Mouse (Mus musculus) stomach, embryonic 15.5 days (tissue): ENCODE results near the gene Calcoco2. TPM values are rescaled to one million over a fixed set of nuclear protein-coding genes. Genes with fewer than 3 reads are reported as not detected.
"Not testable (repeated sequence)": the region's sequence is repeated elsewhere in the genome, so short reads cannot be mapped to it uniquely, and the experiment has no call there.

Experiments used
- ATAC-seq: fragments of 200-750 bp; cut with Nextera tagmentation; 2 replicates; pipeline ENCODE4 v1.8.0; 2017; ENCODE audit warnings: low read depth, moderate number of reproducible peaks, moderate TSS enrichment; ENCODE audit not compliant: insufficient read depth, low FRiP score
- H3K27ac ChIP-seq: fragments of 300-500 bp; sonication (generic); 2 replicates; pipeline ENCODE4 v1.5.1; 2015; ENCODE audit warnings: mild to moderate bottlenecking, inconsistent platforms
- H3K27me3 ChIP-seq: fragments of 300-500 bp; sonication (generic); replicated peaks from 2 replicates; pipeline ENCODE4 v1.6.1; 2015; ENCODE audit warnings: inconsistent platforms
- H3K36me3 ChIP-seq: fragments of 300-500 bp; sonication (generic); 2 replicates; pipeline ENCODE4 v1.6.1; 2015; ENCODE audit warnings: inconsistent platforms
- H3K4me1 ChIP-seq: fragments of 300-500 bp; sonication (generic); 2 replicates; pipeline ENCODE4 v1.6.1; 2015; ENCODE audit warnings: inconsistent platforms
- H3K4me2 ChIP-seq: fragments of 300-500 bp; sonication (generic); 2 replicates; pipeline ENCODE4 v1.6.1; 2015; ENCODE audit warnings: mild to moderate bottlenecking, inconsistent platforms
- H3K4me3 ChIP-seq: fragments of 300-500 bp; sonication (generic); replicated peaks from 2 replicates; pipeline ENCODE4 v1.5.1; 2015; ENCODE audit warnings: inconsistent platforms
- H3K9ac ChIP-seq: fragments of 300-500 bp; sonication (generic); 2 replicates; pipeline ENCODE4 v1.6.1; 2015; ENCODE audit warnings: inconsistent platforms
- H3K9me3 ChIP-seq: fragments of 300-500 bp; sonication (generic); 2 replicates; pipeline ENCODE4 v1.6.1; 2016; ENCODE audit warnings: inconsistent platforms
- WGBS: fragments of 180-500 bp; shearing (Covaris S2); methylation state at CpG from one replicate; pipeline ENCODE4 v1.1.7; 2015; 5-methylcytosine and 5-hydroxymethylcytosine counted together
- polyA plus RNA-seq: library from polyadenylated mRNA; unstranded; fragments of >200 nt; fragmentation: Nextera tagmentation; extraction: Ambion mirVana; gene quantifications from 2 replicates; pipeline ENCODE4 v1.2.1, GENCODE M21; 2015

Calcoco2 gene
- polyA plus RNA-seq, 1 experiment from 2014 or later, result 0.13 TPM

DNA sequence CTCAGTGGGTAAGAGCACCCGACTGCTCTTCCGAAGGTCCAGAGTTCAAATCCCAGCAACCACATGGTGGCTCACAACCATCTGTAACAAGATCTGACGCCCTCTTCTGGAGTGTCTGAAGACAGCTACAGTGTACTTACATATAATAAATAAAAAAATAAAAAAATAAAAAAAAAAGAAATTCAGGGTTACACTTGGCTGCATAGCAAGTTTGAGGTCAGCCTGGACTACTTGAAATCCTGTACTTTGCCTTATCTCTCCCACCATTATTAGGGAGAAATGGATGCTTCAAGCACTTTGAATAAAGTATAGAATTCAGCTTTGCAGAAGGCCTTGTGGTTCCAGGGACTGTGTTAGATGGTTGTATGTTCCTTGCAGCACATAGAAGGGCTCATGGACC is 5.2 kb upstream of the Calcoco2 start:
- not testable (repeated sequence) for ATAC-seq, H3K36me3 ChIP-seq, H3K27me3 ChIP-seq, H3K9ac ChIP-seq, H3K4me1 ChIP-seq, H3K4me2 ChIP-seq, H3K4me3 ChIP-seq, H3K27ac ChIP-seq, H3K9me3 ChIP-seq
- 66% methylated on average over 3 of the region's 3 CpGs for WGBS

DNA sequence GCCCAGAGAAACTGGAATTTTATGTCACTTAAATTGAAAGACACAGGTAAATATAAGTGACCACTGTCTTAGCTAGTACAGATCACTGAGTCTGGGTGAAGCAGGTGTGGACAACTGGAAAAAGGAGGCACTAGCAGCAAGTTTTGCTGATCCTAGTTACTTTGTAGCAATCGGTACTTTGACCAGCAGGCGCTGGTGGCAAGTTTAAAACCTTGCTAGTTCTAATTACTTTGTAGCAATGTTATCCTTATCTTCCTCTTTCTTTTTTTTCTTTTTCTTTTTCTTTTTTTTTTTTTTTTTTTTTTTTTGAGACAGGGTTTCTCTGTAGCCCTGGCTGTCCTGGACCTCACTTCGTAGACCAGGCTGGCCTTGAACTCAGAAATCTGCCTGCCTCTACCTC is 4.4 kb upstream of the Calcoco2 start:
- 83% methylated on average over 3 of the region's 3 CpGs for WGBS
- Histone ChIP-seq H3K9me3 (no peaks in the 10 kb centered on the region), H3K27ac (no peak overlapping the region), H3K4me2 (no peak overlapping the region), H3K4me3 (no peak overlapping the region), H3K27me3 (no peaks in the 10 kb centered on the region), H3K9ac (no peak overlapping the region), H3K4me1 (no peaks in the 10 kb centered on the region), H3K36me3 (no peaks in the 10 kb centered on the region)
- no peak for ATAC-seq

DNA sequence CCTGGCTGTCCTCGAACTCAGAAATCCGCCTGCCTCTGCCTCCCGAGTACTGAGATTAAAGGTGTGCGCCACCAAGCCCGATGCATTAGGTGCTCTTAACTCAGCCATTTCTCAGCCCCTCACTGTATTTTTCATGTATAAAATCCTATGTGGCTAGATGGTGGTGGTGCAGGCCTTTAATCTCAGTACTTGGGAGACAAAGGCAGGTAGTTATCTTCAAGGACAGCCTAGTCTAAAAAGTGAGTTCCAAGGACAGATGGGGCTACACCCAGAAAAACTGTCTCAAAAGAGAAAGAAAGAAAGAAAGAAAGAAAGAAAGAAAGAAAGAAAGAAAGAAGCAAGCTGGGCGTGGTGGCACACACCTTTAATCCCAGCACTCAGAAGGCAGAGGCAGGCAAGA is 3.7 kb upstream of the Calcoco2 start:
- no peaks in the 10 kb centered on the region for H3K4me1 ChIP-seq
- no peak overlapping the region for H3K9ac ChIP-seq
- no peaks in the 10 kb centered on the region for H3K27me3 ChIP-seq
- no peaks in the 10 kb centered on the region for H3K9me3 ChIP-seq
- H3K4me3 ChIP-seq, result no peak overlapping the region
- no peak overlapping the region for H3K4me2 ChIP-seq
- ATAC-seq, result no peak
- 83% methylated on average over 6 of the region's 6 CpGs for WGBS
- H3K36me3 ChIP-seq, result no peaks in the 10 kb centered on the region
- no peak overlapping the region for H3K27ac ChIP-seq

DNA sequence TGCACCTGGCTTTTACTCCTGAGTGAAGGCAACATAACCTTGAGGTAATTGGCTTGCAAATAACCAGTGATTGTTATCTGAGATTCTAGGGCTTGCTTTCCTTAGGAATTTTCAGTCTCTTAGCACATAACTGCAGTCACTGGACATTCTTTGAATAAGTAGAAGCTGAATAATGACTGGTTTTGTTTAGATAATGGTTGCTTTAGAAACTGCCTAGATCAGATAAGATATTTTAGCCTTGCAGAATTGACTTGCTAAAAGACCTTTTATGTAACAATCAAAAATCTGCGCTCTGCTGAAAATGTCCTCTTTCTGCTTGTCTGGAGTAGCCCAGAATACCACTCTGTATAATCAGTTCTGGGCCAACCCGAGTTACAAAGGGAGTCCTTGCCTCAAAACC is 2.3 kb upstream of the Calcoco2 start:
- Histone ChIP-seq H3K4me1 (no peaks in the 10 kb centered on the region), H3K27ac (no peak overlapping the region), H3K9me3 (no peaks in the 10 kb centered on the region), H3K4me2 (no peak overlapping the region), H3K36me3 (no peaks in the 10 kb centered on the region), H3K4me3 (no peak overlapping the region), H3K9ac (no peak overlapping the region), H3K27me3 (no peaks in the 10 kb centered on the region)
- 39% methylated on average over 2 of the region's 2 CpGs for WGBS
- no peak for ATAC-seq

DNA sequence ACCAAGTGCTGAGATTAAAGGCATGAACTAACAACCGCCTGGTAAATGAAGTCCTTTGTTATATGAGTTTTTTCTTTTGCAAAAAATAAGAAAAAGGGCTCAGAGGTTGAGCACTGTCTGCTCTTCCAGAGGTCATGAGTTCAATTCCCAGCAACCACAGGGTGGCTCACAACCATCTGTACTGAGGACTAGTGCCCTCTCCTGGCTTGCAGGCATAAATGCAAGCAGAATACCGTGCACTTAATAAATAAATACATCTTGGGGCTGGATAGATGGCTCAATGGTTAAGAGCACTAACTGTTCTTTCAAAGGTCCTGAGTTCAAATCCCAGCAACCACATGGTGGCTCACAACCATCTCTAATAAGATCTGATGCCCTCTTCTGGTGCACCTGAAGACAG is 814 bp downstream of the Calcoco2 start:
- not testable (repeated sequence) for H3K4me1 ChIP-seq, H3K9me3 ChIP-seq, ATAC-seq, H3K9ac ChIP-seq, H3K27ac ChIP-seq, H3K4me2 ChIP-seq, H3K36me3 ChIP-seq, H3K27me3 ChIP-seq, H3K4me3 ChIP-seq
- 51% methylated on average over 2 of the region's 2 CpGs for WGBS

DNA sequence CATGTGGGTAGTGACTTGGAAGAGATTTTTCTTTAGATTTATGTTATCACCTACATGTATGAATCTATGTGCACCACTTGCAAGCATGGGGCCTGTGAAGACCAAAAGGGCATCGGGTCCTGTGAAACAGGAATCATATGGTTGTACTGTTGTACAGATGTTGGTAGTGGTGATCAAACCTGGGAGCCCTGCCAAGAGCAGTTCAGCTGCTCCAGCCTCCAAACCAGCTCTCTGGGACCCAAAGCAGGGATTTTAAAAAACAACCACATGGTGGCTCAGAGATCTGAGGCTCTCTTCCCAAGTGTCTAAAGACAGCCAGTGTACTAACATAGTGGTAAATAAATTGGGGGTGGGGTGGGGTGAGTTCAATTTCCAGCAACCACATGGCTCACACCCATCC is 3.4 kb downstream of the Calcoco2 start:
- no peaks in the 10 kb centered on the region for H3K27me3 ChIP-seq
- ATAC-seq, result no peak
- 59% methylated on average over 1 of the region's 1 CpGs for WGBS

DNA sequence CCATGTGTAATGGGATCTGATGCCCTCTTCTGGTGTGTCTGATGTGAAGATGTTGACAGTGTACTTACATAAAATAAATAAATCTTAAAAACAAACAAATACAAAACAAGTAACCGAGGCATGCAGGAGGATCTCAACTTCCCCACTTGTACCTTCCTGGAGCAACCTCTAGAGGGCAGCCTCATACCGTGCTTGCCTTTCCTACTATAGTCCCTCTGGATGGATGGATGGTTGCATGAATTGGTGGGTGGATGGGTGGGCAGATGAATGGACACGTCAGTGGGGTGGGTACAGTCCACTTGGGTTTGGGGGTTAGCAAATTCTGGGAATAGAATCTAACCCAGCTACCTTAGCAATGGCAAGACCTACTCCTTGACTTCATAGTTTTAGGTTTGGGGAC is 18.4 kb downstream of the Calcoco2 start:
- no peak overlapping the region for H3K4me3 ChIP-seq
- no peak overlapping the region for H3K4me2 ChIP-seq
- H3K4me1 ChIP-seq, result no peaks in the 10 kb centered on the region
- H3K9me3 ChIP-seq, result no peaks in the 10 kb centered on the region
- no peaks in the 10 kb centered on the region for H3K27me3 ChIP-seq
- 4% methylated on average over 3 of the region's 3 CpGs for WGBS
- ATAC-seq, result no peak
- H3K9ac ChIP-seq, result no peak overlapping the region
- no peaks in the 10 kb centered on the region for H3K36me3 ChIP-seq
- no peak overlapping the region for H3K27ac ChIP-seq

More for the DNA sequence above, 3.4 kb downstream of the Calcoco2 start:
- no peak overlapping the region for H3K27ac ChIP-seq
- H3K4me1 ChIP-seq, result no peaks in the 10 kb centered on the region
- H3K4me2 ChIP-seq, result no peak overlapping the region
- H3K36me3 ChIP-seq, result no peaks in the 10 kb centered on the region
- no peaks in the 10 kb centered on the region for H3K9me3 ChIP-seq
- no peak overlapping the region for H3K4me3 ChIP-seq
- no peak overlapping the region for H3K9ac ChIP-seq

DNA sequence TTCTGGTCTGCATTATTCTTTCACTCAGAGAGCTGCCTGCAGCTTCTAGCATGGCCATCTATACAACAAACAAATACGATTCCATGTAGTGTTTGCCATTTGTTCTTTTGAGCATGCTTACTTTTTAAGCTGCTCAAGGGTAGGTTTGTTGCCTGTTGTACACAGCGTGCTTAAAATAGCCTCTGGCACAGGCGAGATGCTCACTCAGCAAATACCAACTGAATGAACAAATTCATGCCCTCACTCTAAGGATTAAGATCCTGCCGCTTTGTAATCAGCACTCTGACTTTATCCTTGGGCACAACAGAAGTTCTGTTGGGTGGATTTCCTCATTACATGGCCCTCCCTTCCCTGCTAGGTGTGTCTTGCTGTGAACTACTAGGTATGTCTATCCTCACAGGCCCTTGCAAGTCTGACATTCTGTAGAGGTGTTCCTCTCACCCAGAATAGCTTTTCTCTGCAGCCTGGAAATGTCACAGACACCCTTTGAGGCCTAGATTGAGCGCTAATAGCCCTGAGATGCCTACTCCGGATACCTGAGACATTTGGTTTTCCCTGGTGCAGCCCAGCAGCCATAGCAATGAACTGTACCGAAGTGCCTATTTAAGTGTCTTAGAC is 19.0 kb downstream of the Calcoco2 start:
- Histone ChIP-seq H3K9ac (no peak overlapping the region), H3K4me2 (no peak overlapping the region), H3K27me3 (no peaks in the 10 kb centered on the region), H3K27ac (no peak overlapping the region), H3K4me1 (no peaks in the 10 kb centered on the region), H3K36me3 (no peaks in the 10 kb centered on the region), H3K9me3 (no peaks in the 10 kb centered on the region), H3K4me3 (no peak overlapping the region)
- no peak for ATAC-seq
- 41% methylated on average over 7 of the region's 7 CpGs for WGBS

DNA sequence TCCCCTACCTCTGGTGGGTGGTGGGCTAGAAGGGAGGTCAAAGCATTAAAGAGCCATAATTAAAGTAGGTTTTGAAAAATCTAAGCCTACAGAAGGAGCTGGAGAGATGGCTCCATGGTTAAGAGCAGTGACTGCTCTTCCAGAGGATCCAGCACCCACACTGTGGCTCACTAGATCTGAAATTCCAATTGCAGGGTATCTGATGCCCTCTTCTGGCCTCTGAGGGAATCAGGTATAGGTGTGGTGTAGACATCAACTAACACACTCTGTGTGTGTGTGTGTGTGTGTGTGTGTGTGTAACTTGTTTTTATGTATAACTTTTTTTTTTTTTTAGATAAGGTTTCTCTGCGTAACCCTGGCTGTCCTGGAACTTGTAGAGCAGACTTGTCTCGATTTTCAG is 20.7 kb downstream of the Calcoco2 start:
- ATAC-seq, result no peak
- Histone ChIP-seq H3K9me3 (no peaks in the 10 kb centered on the region), H3K27me3 (no peaks in the 10 kb centered on the region), H3K9ac (no peak overlapping the region), H3K4me3 (no peak overlapping the region), H3K4me1 (no peaks in the 10 kb centered on the region), H3K27ac (no peak overlapping the region), H3K36me3 (no peaks in the 10 kb centered on the region), H3K4me2 (no peak overlapping the region)
- WGBS, result 62% methylated on average over 2 of the region's 2 CpGs

DNA sequence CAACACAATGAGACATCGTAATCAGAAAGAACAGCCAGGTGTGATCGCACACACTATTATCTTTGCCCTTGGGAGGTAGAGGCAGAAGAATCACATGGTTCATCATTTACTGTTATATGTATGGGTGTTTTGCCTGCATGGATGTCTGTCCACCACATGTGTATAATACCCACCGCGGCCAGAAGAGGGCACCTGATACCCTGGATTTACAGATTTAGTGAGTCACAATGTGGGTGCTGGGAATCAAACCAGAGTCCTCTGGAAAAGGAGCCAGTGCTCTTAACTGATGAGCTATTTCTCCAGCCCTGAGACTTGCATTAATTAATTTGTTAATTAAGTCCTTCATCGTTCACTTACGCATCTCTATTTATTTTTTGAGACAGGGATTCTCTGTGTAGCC is 23.8 kb downstream of the Calcoco2 start:
- Histone ChIP-seq H3K4me3 (no peak overlapping the region), H3K36me3 (no peaks in the 10 kb centered on the region), H3K9ac (no peak overlapping the region), H3K4me2 (no peak overlapping the region), H3K9me3 (no peaks in the 10 kb centered on the region), H3K27me3 (no peaks in the 10 kb centered on the region), H3K27ac (no peak overlapping the region), H3K4me1 (no peaks in the 10 kb centered on the region)
- WGBS, result 86% methylated on average over 6 of the region's 6 CpGs
- ATAC-seq, result no peak

DNA sequence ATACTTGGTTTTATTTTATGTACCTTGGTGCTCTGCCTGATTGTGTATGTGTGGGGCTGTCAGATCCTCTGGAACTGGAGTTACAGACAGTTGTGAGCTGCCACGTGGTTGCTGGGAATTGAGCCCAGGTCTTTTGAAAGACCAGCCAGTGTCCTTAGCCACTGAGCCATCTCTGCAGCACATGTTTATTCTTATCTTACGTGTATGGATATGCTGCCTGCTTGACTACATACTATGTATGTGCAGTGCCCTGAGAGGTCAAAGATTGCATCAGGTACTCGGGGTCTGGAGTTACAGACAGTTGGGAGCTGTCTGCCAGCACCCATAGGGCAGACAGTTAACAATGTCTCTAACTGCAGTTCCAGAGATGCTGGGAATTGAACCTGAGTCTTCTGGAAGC is 29.1 kb downstream of the Calcoco2 start:
- Histone ChIP-seq H3K27ac (no peak overlapping the region), H3K9ac (no peak overlapping the region), H3K9me3 (no peaks in the 10 kb centered on the region), H3K36me3 (no peaks in the 10 kb centered on the region), H3K27me3 (no peaks in the 10 kb centered on the region), H3K4me3 (no peak overlapping the region), H3K4me2 (no peak overlapping the region), H3K4me1 (no peaks in the 10 kb centered on the region)
- 76% methylated on average over 3 of the region's 3 CpGs for WGBS
- ATAC-seq, result no peak

DNA sequence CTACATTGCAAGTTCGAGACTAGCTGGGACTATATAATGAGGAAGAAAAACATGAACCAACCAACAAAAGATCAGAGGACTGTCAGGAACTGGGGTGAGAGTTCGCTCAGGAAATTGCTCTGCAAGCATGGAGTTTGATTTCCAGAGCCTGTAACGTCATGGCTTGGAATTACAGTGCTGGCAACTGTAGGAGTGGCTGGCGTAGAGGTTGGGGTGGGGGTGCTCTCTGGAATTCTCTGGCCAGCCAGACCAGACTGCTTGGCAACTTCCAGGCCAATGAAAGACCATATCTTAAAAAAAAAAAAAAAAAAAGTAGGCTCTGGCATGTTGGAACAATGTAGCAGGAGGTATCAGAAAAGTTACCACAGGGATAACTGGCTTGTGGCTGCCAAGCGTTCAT is 31.0 kb downstream of the Calcoco2 start:
- 77% methylated on average over 5 of the region's 5 CpGs for WGBS
- no peaks in the 10 kb centered on the region for H3K36me3 ChIP-seq
- no peaks in the 10 kb centered on the region for H3K27me3 ChIP-seq
- no peak overlapping the region for H3K4me3 ChIP-seq
- H3K27ac ChIP-seq, result no peak overlapping the region
- ATAC-seq, result no peak
- H3K4me1 ChIP-seq, result peaks cover 4% of the 10 kb centered on the region; the same call in 1 of the 2 replicates
- H3K9ac ChIP-seq, result no peak overlapping the region
- no peaks in the 10 kb centered on the region for H3K9me3 ChIP-seq
- no peak overlapping the region for H3K4me2 ChIP-seq
